Mouse (Mus musculus) embryonic facial prominence, embryonic 11.5 days (tissue): Measurements from ENCODE around the gene H2al1m. TPM values are rescaled to one million over a fixed set of nuclear protein-coding genes. Genes with fewer than 3 reads are reported as not detected.

Experiments
- ATAC-seq: fragments of 200-750 bp; cut with Nextera tagmentation; replicated peaks from 2 replicates; pipeline ENCODE4 v1.8.0; 2017; ENCODE audit warnings: low read depth; ENCODE audit not compliant: insufficient number of reproducible peaks, low FRiP score, low TSS enrichment
- DNase-seq: peaks from one replicate; pipeline ENCODE4 v3.0.0-alpha.2; 2015; ENCODE audit warnings: low spot score
- H3K27ac ChIP-seq: fragments of 300-500 bp; sonication (generic); replicated peaks from 2 replicates; pipeline ENCODE4 v1.5.1; 2014; ENCODE audit warnings: mild to moderate bottlenecking, low read depth, low read length, control low read depth
- H3K27me3 ChIP-seq: fragments of 300-500 bp; sonication (generic); 2 replicates; pipeline ENCODE4 v1.6.1; 2014; ENCODE audit warnings: mild to moderate bottlenecking, low read length, moderate library complexity, mixed read lengths; ENCODE audit not compliant: control insufficient read depth, insufficient read depth
- H3K36me3 ChIP-seq: fragments of 300-500 bp; sonication (generic); replicated peaks from 2 replicates; pipeline ENCODE4 v1.6.1; 2014; ENCODE audit warnings: low read depth, mild to moderate bottlenecking, low read length, moderate library complexity, mixed read lengths; ENCODE audit not compliant: control insufficient read depth, insufficient read depth
- H3K4me1 ChIP-seq: fragments of 300-500 bp; sonication (generic); 2 replicates; pipeline ENCODE4 v1.6.1; 2014; ENCODE audit warnings: low read length, mixed read lengths; ENCODE audit not compliant: control insufficient read depth, insufficient read depth
- H3K4me2 ChIP-seq: fragments of 300-500 bp; sonication (generic); 2 replicates; pipeline ENCODE4 v1.6.1; 2014; ENCODE audit warnings: low read depth, mild to moderate bottlenecking, control low read depth, low read length, moderate library complexity
- H3K4me3 ChIP-seq: fragments of 300-500 bp; sonication (generic); 2 replicates; pipeline ENCODE4 v1.5.1; 2014; ENCODE audit warnings: low read depth, low read length, control low read depth
- H3K9ac ChIP-seq: fragments of 300-500 bp; sonication (generic); replicated peaks from 2 replicates; pipeline ENCODE4 v1.6.1; 2014; ENCODE audit warnings: mild to moderate bottlenecking, control low read depth, low read length
- H3K9me3 ChIP-seq: fragments of 300-500 bp; sonication (generic); replicated peaks from 2 replicates; pipeline ENCODE4 v1.6.1; 2016; ENCODE audit warnings: mild to moderate bottlenecking, low read length, inconsistent platforms, mixed read lengths; ENCODE audit not compliant: control insufficient read depth
- WGBS: fragments of 180-500 bp; shearing (Covaris S2); extraction: QIAGEN DNeasy Blood & Tissue Kit; methylation state at CpG from one replicate; pipeline ENCODE4 v1.1.7; 2014; 5-methylcytosine and 5-hydroxymethylcytosine counted together
- polyA plus RNA-seq: library from polyadenylated mRNA; unstranded; fragments of >200 nt; fragmentation: Nextera tagmentation; extraction: Ambion mirVana; gene quantifications from 2 replicates; pipeline ENCODE4 v1.2.1, GENCODE M21; 2014

H2al1m gene
- polyA plus RNA-seq, 1 experiment from 2014 or later = not detected

GRCm38 (mm10) chrX:9257831-9258230 is 25.7 kb upstream of the H2al1m start:
- 92% methylated on average over 7 of the region's 7 CpGs for WGBS
- Histone ChIP-seq H3K4me1 (no peaks in the 10 kb centered on the region), H3K36me3 (no peaks in the 10 kb centered on the region), H3K9me3 (no peaks in the 10 kb centered on the region), H3K27me3 (no peaks in the 10 kb centered on the region), H3K9ac (no peak overlapping the region), H3K4me3 (no peak overlapping the region), H3K4me2 (no peak overlapping the region), H3K27ac (no peak overlapping the region)
- ATAC-seq (no peak), DNase-seq (no peak)

- no peak for DNase-seq
- no peak overlapping the region for H3K4me2 ChIP-seq
- no peaks in the 10 kb centered on the region for H3K9me3 ChIP-seq
- H3K4me1 ChIP-seq = no peaks in the 10 kb centered on the region
- no peak overlapping the region for H3K4me3 ChIP-seq
- no peak overlapping the region for H3K27ac ChIP-seq
- no peaks in the 10 kb centered on the region for H3K36me3 ChIP-seq
- no peak for ATAC-seq
- H3K27me3 ChIP-seq = no peaks in the 10 kb centered on the region
- 82% methylated on average over 1 of the region's 1 CpGs for WGBS
- H3K9ac ChIP-seq = no peak overlapping the region
These were observed 24.3 kb upstream of the H2al1m start for GRCm38 (mm10) chrX:9259267-9259666.

- H3K27me3 ChIP-seq = no peaks in the 10 kb centered on the region
These were observed 12.5 kb upstream of the H2al1m start for GRCm38 (mm10) chrX:9271112-9271511.

GRCm38 (mm10) chrX:9271947-9272459 is 11.6 kb upstream of the H2al1m start:
- WGBS = 25% methylated on average over 8 of the region's 8 CpGs
- Histone ChIP-seq H3K27me3 (no peaks in the 10 kb centered on the region), H3K9me3 (no peaks in the 10 kb centered on the region), H3K4me2 (peak overlapping the region; percentile 21; the same call in 1 of the 2 replicates), H3K9ac (no peak overlapping the region), H3K4me3 (peak overlapping the region; percentile 55), H3K27ac (no peak overlapping the region), H3K36me3 (no peaks in the 10 kb centered on the region), H3K4me1 (no peaks in the 10 kb centered on the region)
- ATAC-seq = no peak
- DNase-seq = no peak

More at GRCm38 (mm10) chrX:9271112-9271511, 12.5 kb upstream of the H2al1m start:
- Histone ChIP-seq H3K4me3 (no peak overlapping the region), H3K27ac (no peak overlapping the region), H3K9me3 (no peaks in the 10 kb centered on the region), H3K36me3 (no peaks in the 10 kb centered on the region), H3K9ac (no peak overlapping the region), H3K4me2 (no peak overlapping the region), H3K4me1 (no peaks in the 10 kb centered on the region)
- WGBS = 70% methylated on average over 3 of the region's 3 CpGs
- ATAC-seq (no peak), DNase-seq (no peak)

- Histone ChIP-seq H3K4me3 (peak within 1 kb of the TSS; percentile 55), H3K4me2 (peak within 1 kb of the TSS; percentile 52), H3K9me3 (no peaks in the 10 kb centered on the region), H3K27me3 (no peaks in the 10 kb centered on the region), H3K4me1 (no peaks in the 10 kb centered on the region), H3K9ac (peak within 1 kb of the TSS; percentile 65), H3K36me3 (no peaks in the 10 kb centered on the region), H3K27ac (no peak within 1 kb of the TSS)
- 9% methylated on average over 39 of the region's 94 CpGs for WGBS
- peak; percentile 57 for DNase-seq
- ATAC-seq = peak; percentile 93
These were observed 10.9 kb upstream of the H2al1m start, which contains the start of gene Xk for GRCm38 (mm10) chrX:9272460-9273361. Xk (plus strand) TSS chrX:9272756.

GRCm38 (mm10) chrX:9273377-9274002 is 10.1 kb upstream of the H2al1m start:
- 53% methylated on average over 12 of the region's 12 CpGs for WGBS
- Histone ChIP-seq H3K27me3 (no peaks in the 10 kb centered on the region), H3K4me3 (peak overlapping the region; percentile 55; the same call in 1 of the 2 replicates), H3K4me2 (no peak overlapping the region), H3K36me3 (no peaks in the 10 kb centered on the region), H3K27ac (no peak overlapping the region), H3K9ac (no peak overlapping the region), H3K9me3 (no peaks in the 10 kb centered on the region), H3K4me1 (no peaks in the 10 kb centered on the region)
- ATAC-seq = no peak
- no peak for DNase-seq

GRCm38 (mm10) chrX:9274321-9274720 is 9.2 kb upstream of the H2al1m start:
- no peak for DNase-seq
- WGBS = 77% methylated on average over 8 of the region's 8 CpGs
- no peak for ATAC-seq

More at GRCm38 (mm10) chrX:9274321-9274720, 9.2 kb upstream of the H2al1m start:
- no peak overlapping the region for H3K4me2 ChIP-seq
- H3K9me3 ChIP-seq = no peaks in the 10 kb centered on the region
- H3K9ac ChIP-seq = no peak overlapping the region
- H3K4me3 ChIP-seq = no peak overlapping the region
- H3K4me1 ChIP-seq = no peaks in the 10 kb centered on the region
- H3K27me3 ChIP-seq = no peaks in the 10 kb centered on the region
- H3K36me3 ChIP-seq = no peaks in the 10 kb centered on the region
- no peak overlapping the region for H3K27ac ChIP-seq
